Mouse (Mus musculus) left cerebral cortex, adult 11 months (tissue): Measurements from ENCODE around the gene Tssk1.

Experiments
- DNase-seq: peaks from one replicate; pipeline ENCODE4 v3.0.0; 2022; ENCODE audit warnings: low spot score

The Tssk1 gene

GRCm38 (mm10) chr16:17945081-17945831, 51.2 kb downstream of the Tssk1 start:
- DNase-seq: no peak
